Mouse (Mus musculus): ENCODE data around the gene Adcy7.

Adcy7 gene

DNA sequence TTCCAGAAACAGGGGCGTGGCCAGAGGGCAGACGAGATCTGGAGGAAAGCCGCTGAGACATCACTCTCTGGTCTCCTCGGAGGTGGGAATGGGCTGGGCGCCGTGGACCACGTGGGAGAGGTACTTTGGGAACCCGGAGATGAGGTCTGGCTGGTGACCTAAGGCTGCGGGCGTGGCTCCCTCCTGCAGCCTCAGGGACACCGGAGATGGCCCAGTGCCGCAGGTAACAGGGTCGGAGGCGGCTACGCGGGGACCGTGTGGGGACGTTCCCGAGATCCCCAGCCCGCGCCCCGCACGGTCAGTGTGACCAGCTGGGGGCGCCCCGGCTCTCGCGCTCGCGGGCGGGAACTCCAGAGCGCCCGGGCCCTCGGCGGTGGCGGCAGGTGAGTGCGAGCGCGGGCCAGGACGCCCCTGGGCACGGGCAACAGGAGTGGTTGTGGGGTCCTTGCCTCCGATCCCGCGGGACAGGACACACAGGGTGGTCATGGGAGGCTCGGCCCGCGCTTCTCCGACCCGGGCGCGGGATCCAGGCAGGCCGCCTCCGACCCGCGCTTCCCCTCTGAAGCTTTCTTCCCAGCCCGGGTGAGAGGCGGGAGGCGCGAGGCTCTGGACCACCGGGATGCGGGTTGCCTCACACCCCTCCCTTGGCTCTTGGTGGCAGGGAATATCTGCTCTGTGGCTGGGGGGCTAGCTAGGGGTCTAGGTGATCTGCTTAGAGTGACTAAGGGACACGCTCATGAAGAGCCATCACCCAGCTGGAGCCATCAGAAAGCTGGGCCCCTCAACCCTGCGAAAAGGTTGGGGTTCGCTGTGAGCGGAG, at the start of gene Adcy7:
Gene Adcy7 (plus strand): TSS at position 173 of the 820 bp plus-strand sequence.
- peak; percentile 52 for DNase-seq (ENCODE audit: low spot score)

DNA sequence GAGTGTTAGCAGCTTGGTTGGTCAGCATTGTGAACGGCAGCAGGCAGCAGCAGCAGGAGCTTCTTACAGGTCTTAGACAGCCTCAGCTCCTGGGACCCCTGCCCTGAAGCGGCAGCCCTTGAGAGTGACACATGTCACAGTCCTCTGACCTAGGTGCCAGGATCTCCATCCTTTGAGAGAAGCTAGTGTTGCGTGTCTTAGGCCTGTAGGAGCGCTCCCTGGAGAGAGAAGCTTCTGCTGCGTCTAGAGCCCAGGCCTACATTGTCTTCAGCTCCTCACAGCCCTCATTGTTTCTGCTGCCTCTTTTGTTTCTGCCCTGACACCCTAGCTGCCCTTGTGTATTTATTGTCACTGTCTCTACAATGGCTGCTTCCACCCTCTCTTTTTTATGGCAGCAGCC, 46.8 kb upstream of the Adcy7 start:
- DNase-seq (ENCODE audit: low spot score), result peak; percentile 61

GRCm38 (mm10) chr8:88227851-88228250, 44.4 kb upstream of the Adcy7 start:
- no peak for DNase-seq (ENCODE audit: low spot score)

GRCm38 (mm10) chr8:88228286-88228685, 43.9 kb upstream of the Adcy7 start:
- DNase-seq (ENCODE audit: low spot score), result no peak

GRCm38 (mm10) chr8:88228800-88229199, 43.4 kb upstream of the Adcy7 start:
- DNase-seq (ENCODE audit: low spot score), result no peak

- no peak for DNase-seq (ENCODE audit: low spot score)
Measured at GRCm38 (mm10) chr8:88236666-88237065, 35.5 kb upstream of the Adcy7 start.

GRCm38 (mm10) chr8:88237606-88238005, 34.6 kb upstream of the Adcy7 start:
- DNase-seq (ENCODE audit: low spot score), result no peak

GRCm38 (mm10) chr8:88239277-88239676, 32.9 kb upstream of the Adcy7 start:
- no peak for DNase-seq (ENCODE audit: low spot score)

- no peak for DNase-seq (ENCODE audit: low spot score)
Measured at GRCm38 (mm10) chr8:88241871-88242270, 30.3 kb upstream of the Adcy7 start.

- peak; percentile 71 for DNase-seq (ENCODE audit: low spot score)
Measured at GRCm38 (mm10) chr8:88244298-88244697, 27.9 kb upstream of the Adcy7 start.

DNA sequence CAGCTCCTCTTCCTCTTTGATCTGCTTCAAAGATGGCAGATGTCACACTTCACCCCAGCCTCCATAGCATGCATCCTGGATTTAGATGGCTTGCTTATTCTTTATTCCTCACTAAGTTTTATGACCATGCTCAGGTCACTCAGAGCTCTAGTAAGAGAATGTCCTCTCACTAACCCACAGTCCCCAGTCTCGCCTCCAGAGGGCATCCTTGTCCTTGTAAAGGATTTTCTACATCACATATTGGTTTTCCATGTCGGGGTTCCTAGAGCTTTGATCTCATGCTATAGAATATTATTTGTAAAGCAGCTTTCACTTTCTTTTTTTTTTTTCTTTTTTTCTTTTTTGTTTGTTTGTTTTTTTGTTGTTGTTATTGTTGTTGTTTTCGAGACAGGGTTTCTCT, 19.4 kb upstream of the Adcy7 start:
- peak; percentile 52 for DNase-seq (ENCODE audit: low spot score)

DNA sequence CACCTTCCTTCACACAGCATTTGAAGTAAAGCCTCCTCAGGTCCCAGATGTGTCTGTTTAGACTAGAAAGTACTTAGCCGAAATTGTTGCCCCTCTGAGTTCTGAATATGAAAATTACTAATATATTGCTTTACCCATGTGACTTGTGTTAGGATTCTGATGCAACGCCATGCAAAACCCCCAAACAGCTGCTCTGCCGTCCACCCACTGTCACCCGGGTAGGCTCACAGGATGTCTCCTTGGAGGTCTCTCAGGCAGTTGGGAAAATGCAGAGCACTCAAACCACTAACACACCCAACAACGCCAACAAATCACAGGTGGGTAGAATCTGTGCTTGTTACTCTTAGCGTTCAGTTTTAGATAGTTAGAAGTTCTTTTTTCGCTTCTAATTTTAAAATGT, 17.2 kb upstream of the Adcy7 start:
- no peak for DNase-seq (ENCODE audit: low spot score)

DNA sequence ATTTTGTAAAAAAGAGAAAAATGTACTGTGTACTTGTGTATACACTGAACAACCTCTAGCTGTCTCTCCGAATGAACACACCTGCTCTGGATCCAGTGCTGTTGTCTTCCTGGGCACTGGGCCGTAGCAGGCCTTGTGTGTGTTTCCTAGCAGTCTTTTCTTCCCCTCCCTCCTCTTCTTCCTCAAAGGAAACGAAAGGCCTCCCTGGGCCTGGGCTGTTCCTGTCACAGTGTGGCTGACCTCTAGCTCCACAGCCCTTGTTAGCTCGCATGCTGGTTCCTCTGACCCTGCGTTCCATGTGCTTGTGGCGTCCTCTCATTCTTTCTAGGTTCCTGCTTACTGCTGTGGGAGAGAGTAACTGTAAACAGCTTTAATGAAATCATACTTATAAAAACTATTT, 14.2 kb upstream of the Adcy7 start:
- no peak for DNase-seq (ENCODE audit: low spot score)

DNA sequence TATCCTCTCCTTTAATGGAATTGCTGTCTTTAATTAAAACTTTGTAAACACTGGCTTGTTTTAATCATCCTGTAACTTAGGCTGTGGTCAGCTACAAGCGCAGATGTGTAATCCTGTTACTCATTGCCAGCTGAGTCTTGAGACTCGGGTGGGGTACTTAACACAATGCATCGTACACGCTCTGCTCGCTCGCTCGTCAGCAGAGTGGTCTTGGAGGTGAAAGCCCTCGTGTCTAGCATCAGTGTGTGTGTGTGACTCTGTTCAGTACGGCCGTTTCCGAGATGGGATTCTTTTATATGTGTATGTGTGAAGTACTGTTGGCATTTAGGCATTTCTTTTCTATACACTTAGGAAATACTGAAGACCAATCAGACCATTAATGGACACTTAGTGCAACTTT, 13.7 kb upstream of the Adcy7 start:
- no peak for DNase-seq (ENCODE audit: low spot score)

- no peak for DNase-seq (ENCODE audit: low spot score)
Measured at GRCm38 (mm10) chr8:88260466-88260980, 11.7 kb upstream of the Adcy7 start.

GRCm38 (mm10) chr8:88262831-88263635, 9.2 kb upstream of the Adcy7 start:
- no peak for DNase-seq (ENCODE audit: low spot score)

DNA sequence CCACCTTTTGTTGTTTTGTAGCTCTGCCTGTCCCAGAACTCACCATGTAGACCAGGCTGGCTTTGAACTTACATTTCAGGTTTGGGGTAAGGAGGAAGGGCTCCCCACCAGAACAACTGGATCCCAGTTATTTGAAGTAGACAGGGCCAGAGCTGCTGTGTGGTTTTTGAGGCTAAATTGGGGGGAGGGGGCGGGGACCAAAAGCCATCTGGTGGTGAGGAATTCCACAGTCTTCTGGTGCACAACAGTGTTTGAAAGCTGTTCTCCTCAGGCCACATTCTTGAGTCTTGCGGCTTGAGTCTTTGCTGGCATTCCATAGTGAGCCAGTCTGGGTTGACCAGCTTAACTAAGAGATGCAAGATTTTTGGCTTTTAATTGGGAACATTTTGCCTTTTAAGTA, 6.7 kb upstream of the Adcy7 start:
- DNase-seq (ENCODE audit: low spot score), result peak; percentile 66

DNA sequence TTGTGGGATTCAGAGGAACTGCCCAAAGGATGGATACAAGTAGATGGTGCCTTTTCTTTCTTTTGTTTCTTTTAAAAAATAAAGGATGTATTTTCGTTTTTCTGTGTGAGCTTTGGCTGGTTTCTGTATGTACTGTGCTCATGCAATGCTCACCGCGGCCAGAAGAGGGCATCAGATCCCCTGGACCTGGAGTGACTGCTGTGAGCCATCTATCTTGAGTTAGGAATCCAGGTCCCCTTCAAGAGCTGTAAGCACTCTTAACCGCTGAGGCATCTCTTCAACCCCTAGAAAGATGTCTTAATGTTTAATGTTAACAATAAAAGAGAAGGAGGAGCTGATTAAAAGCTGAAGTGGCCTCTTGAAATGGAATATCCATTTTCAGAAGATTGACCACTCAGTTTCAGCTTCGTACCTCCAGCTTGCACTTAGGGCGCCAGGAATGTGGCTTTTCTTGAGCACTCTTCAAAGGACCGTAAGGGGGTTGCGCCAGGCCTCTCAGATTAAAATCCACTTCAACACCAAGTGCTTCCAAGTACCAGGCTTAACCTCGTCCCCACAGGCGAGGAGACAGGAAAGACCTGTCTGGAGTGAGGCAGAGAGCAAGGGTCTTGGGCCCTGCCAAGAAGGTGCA, 5.9 kb upstream of the Adcy7 start:
- DNase-seq (ENCODE audit: low spot score), result peak; percentile 90

GRCm38 (mm10) chr8:88266801-88267403, 5.3 kb upstream of the Adcy7 start:
- DNase-seq (ENCODE audit: low spot score), result no peak

- DNase-seq (ENCODE audit: low spot score), result no peak
Measured at GRCm38 (mm10) chr8:88269107-88269875, 2.9 kb upstream of the Adcy7 start.

DNA sequence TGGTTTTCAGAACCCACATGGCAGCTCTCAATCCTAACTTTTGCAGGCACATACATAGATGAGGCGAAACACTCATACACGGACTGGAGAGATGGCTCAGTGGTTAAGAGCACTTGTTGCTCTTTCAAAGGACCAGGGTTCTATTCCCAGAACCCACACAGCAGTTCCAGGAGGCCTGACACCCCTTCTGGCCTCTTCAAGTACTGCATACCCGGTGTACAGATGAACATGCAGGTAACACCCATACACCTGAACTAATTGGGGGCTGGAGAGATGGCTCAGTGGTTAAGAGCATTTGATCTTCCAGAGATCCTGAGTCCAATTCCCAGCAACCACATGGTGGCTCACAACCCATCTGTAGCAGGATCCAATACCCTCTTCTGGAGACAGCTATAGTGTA, 2.1 kb upstream of the Adcy7 start:
- DNase-seq (ENCODE audit: low spot score), result no peak
